Mouse (Mus musculus): ENCODE results near the gene Bfar. TPM values are rescaled to one million over a fixed set of nuclear protein-coding genes. Genes with fewer than 3 reads are reported as not detected.

The Bfar gene
- polyA plus RNA-seq, 1 experiment from 2014 or later = 50.3 TPM

- Histone ChIP-seq H3K4me2 (replicated peaks; ENCODE audit: low read depth, low read length) (no peak overlapping the region), H3K9ac (ENCODE audit: low read depth, low read length) (no peak overlapping the region), H3K36me3 (ENCODE audit: control insufficient read depth, insufficient read depth, low read length) (no peaks in the 10 kb centered on the region), H3K27ac (ENCODE audit: low read depth, low read length) (no peak overlapping the region), H3K4me3 (ENCODE audit: low read length) (no peak overlapping the region), H3K4me1 (ENCODE audit: control insufficient read depth, insufficient read depth, low read length) (no peaks in the 10 kb centered on the region), H3K9me3 (ENCODE audit: control insufficient read depth, low read length) (no peaks in the 10 kb centered on the region), H3K27me3 (ENCODE audit: control insufficient read depth, insufficient read depth, low read length) (no peaks in the 10 kb centered on the region)
- no peak for ATAC-seq (ENCODE audit: low FRiP score, low TSS enrichment)
- 63% methylated on average over 5 of the region's 5 CpGs for WGBS
Measured at GRCm38 (mm10) chr16:13749306-13749705, 77.6 kb downstream of the Bfar start.

GRCm38 (mm10) chr16:13749981-13750380 lies 78.3 kb downstream of the Bfar start:
- no peak overlapping the region for H3K4me3 ChIP-seq (ENCODE audit: low read length)
- ATAC-seq (ENCODE audit: low FRiP score, low TSS enrichment) = no peak
- H3K9ac ChIP-seq (ENCODE audit: low read depth, low read length) = no peak overlapping the region
- no peak overlapping the region for H3K4me2 ChIP-seq (replicated peaks; ENCODE audit: low read depth, low read length)
- WGBS = 59% methylated on average over 3 of the region's 3 CpGs
- H3K9me3 ChIP-seq (ENCODE audit: control insufficient read depth, low read length) = no peaks in the 10 kb centered on the region
- no peak overlapping the region for H3K27ac ChIP-seq (ENCODE audit: low read depth, low read length)
- no peaks in the 10 kb centered on the region for H3K4me1 ChIP-seq (ENCODE audit: control insufficient read depth, insufficient read depth, low read length)
- no peaks in the 10 kb centered on the region for H3K36me3 ChIP-seq (ENCODE audit: control insufficient read depth, insufficient read depth, low read length)
- no peaks in the 10 kb centered on the region for H3K27me3 ChIP-seq (ENCODE audit: control insufficient read depth, insufficient read depth, low read length)

- H3K9ac ChIP-seq (ENCODE audit: low read depth, low read length) = no peak overlapping the region
- H3K27me3 ChIP-seq (ENCODE audit: control insufficient read depth, insufficient read depth, low read length) = no peaks in the 10 kb centered on the region
- H3K4me2 ChIP-seq (replicated peaks; ENCODE audit: low read depth, low read length) = no peak overlapping the region
- WGBS = 94% methylated on average over 13 of the region's 13 CpGs
- no peaks in the 10 kb centered on the region for H3K36me3 ChIP-seq (ENCODE audit: control insufficient read depth, insufficient read depth, low read length)
- no peak overlapping the region for H3K27ac ChIP-seq (ENCODE audit: low read depth, low read length)
- H3K4me1 ChIP-seq (ENCODE audit: control insufficient read depth, insufficient read depth, low read length) = no peaks in the 10 kb centered on the region
- no peaks in the 10 kb centered on the region for H3K9me3 ChIP-seq (ENCODE audit: control insufficient read depth, low read length)
- no peak for ATAC-seq (ENCODE audit: low FRiP score, low TSS enrichment)
- H3K4me3 ChIP-seq (ENCODE audit: low read length) = no peak overlapping the region
Measured at GRCm38 (mm10) chr16:13750626-13751025, 79.0 kb downstream of the Bfar start.

Other genes with a start within 250 kb of the Bfar start
- 25.6 and 42.1 TPM in 2 replicates for gene Parn, start 3.7 kb upstream of the Bfar start, polyA plus RNA-seq (2014; fragmentation: Nextera tagmentation; extraction: Ambion mirVana)
- gene 3110001I22Rik, start 71 bp downstream of the Bfar start, polyA plus RNA-seq (2014; fragmentation: Nextera tagmentation; extraction: Ambion mirVana) = 6.9 and 7.3 TPM in 2 replicates
- 0.13 TPM in 1 of 2 replicates, not detected in the other for gene Pla2g10, start 59.1 kb downstream of the Bfar start, polyA plus RNA-seq (2014; fragmentation: Nextera tagmentation; extraction: Ambion mirVana)
- 48.9 and 74.7 TPM in 2 replicates for gene Rrn3, start 108.8 kb downstream of the Bfar start, polyA plus RNA-seq (2014; fragmentation: Nextera tagmentation; extraction: Ambion mirVana)
- 149 and 162 TPM in 2 replicates for gene Ntan1, start 147.0 kb downstream of the Bfar start, polyA plus RNA-seq (2014; fragmentation: Nextera tagmentation; extraction: Ambion mirVana)
- 49.5 and 87.5 TPM in 2 replicates for gene Pdxdc1, start 231.3 kb downstream of the Bfar start, polyA plus RNA-seq (2014; fragmentation: Nextera tagmentation; extraction: Ambion mirVana)
- 5.3 and 5.8 TPM in 2 replicates for gene Mpv17l, start 231.3 kb downstream of the Bfar start, polyA plus RNA-seq (2014; fragmentation: Nextera tagmentation; extraction: Ambion mirVana)